Mouse (Mus musculus): Measurements from ENCODE around the gene Gli1. TPM values are rescaled to one million over a fixed set of nuclear protein-coding genes. Genes with fewer than 3 reads are reported as not detected.
A peak's percentile ranks its signal among the peaks of the same experiment; 100 is the strongest.

Gli1 gene
- polyA plus RNA-seq, 1 experiment from 2014 or later = 8.2 TPM

DNA sequence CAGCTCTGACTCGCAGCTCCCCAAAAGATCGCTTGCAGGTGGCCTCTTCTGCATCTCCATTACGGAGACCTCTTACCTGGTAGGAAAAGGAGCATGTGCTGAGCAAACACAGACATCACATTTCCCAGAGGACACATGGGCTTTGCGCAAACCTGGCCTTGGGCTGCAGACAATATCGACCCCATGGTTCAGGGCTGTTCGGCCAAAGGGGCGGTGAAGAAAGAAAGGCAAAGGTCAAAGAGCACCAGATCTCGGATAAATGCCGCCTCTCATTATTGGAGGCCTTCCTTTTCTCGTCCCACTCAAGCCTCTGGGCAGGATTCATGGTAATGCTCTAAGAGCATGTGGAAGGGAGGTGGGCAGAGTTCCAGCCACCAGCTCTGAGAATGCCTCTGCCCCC lies 13.6 kb upstream of the Gli1 start:
- Histone ChIP-seq H3K4me1 (peaks cover 10% of the 10 kb centered on the region), H3K27me3 (peaks cover 4% of the 10 kb centered on the region; the same call in 1 of the 2 replicates), H3K9ac (no peak overlapping the region), H3K9me3 (replicated peaks) (no peaks in the 10 kb centered on the region), H3K36me3 (no peaks in the 10 kb centered on the region), H3K4me3 (replicated peaks) (no peak overlapping the region), H3K4me2 (no peak overlapping the region), H3K27ac (no peak overlapping the region)
- 79% methylated on average over 10 of the region's 10 CpGs for WGBS
- ATAC-seq (replicated peaks; ENCODE audit: low FRiP score) = no peak

GRCm38 (mm10) chr10:127353909-127354895 lies 12.4 kb upstream of the Gli1 start, which contains the start of gene Inhbe:
TSS of gene Inhbe (minus strand) at chr10:127354411.
- peaks cover 10% of the 10 kb centered on the region for H3K4me1 ChIP-seq
- no peak for ATAC-seq (replicated peaks; ENCODE audit: low FRiP score)
- 84% methylated on average over 18 of the region's 18 CpGs for WGBS

GRCm38 (mm10) chr10:127352766-127353165 lies 11.0 kb upstream of the Gli1 start:
- Histone ChIP-seq H3K36me3 (no peaks in the 10 kb centered on the region), H3K27me3 (peaks cover 4% of the 10 kb centered on the region; the same call in 1 of the 2 replicates), H3K4me3 (replicated peaks) (no peak overlapping the region), H3K27ac (no peak overlapping the region), H3K9ac (no peak overlapping the region), H3K4me2 (no peak overlapping the region), H3K4me1 (peaks cover 10% of the 10 kb centered on the region), H3K9me3 (replicated peaks) (no peaks in the 10 kb centered on the region)
- ATAC-seq (replicated peaks; ENCODE audit: low FRiP score) = no peak
- WGBS = 90% methylated on average over 11 of the region's 11 CpGs

More at GRCm38 (mm10) chr10:127353909-127354895, 12.4 kb upstream of the Gli1 start, which contains the start of gene Inhbe:
- H3K4me2 ChIP-seq = no peak within 1 kb of the TSS
- H3K9ac ChIP-seq = no peak within 1 kb of the TSS
- H3K27ac ChIP-seq = no peak within 1 kb of the TSS
- no peaks in the 10 kb centered on the region for H3K36me3 ChIP-seq
- H3K9me3 ChIP-seq (replicated peaks) = no peaks in the 10 kb centered on the region
- H3K4me3 ChIP-seq (replicated peaks) = no peak within 1 kb of the TSS
- peaks cover 4% of the 10 kb centered on the region; the same call in 1 of the 2 replicates for H3K27me3 ChIP-seq

DNA sequence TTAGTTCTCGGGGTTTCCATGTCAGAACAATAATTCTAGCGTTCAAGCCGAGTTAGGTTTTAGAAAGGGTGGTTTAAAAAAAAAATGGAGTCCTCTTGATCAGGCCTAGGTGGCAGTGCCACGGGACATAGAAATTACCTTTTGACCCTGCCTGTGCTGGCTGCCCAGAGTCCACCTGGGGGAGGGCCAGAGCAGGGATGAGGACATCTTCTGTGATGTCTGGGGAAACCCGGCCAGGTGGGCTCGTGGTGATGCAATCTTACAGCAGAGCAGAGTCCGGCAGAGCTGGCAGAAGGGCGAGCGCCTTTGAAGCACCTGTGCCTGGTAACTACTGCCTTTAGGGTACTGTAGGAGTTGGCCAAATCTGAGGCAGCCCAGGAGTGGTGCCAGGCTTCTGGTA lies 10.4 kb upstream of the Gli1 start:
- ATAC-seq (replicated peaks; ENCODE audit: low FRiP score) = no peak
- no peaks in the 10 kb centered on the region for H3K36me3 ChIP-seq

GRCm38 (mm10) chr10:127351719-127352118 lies 9.9 kb upstream of the Gli1 start:
- no peak overlapping the region for H3K9ac ChIP-seq
- H3K4me2 ChIP-seq = no peak overlapping the region; the same call in 1 of the 2 replicates
- ATAC-seq (replicated peaks; ENCODE audit: low FRiP score) = peak; percentile 26; the same call in 1 of the 2 replicates
- H3K36me3 ChIP-seq = no peaks in the 10 kb centered on the region
- H3K9me3 ChIP-seq (replicated peaks) = no peaks in the 10 kb centered on the region
- no peak overlapping the region for H3K4me3 ChIP-seq (replicated peaks)
- H3K27me3 ChIP-seq = peaks cover 4% of the 10 kb centered on the region; the same call in 1 of the 2 replicates
- H3K27ac ChIP-seq = no peak overlapping the region
- 62% methylated on average over 8 of the region's 8 CpGs for whole genome bisulfite sequencing
- peaks cover 10% of the 10 kb centered on the region for H3K4me1 ChIP-seq

More for the DNA sequence above, 10.4 kb upstream of the Gli1 start:
- H3K27ac ChIP-seq = no peak overlapping the region
- H3K4me1 ChIP-seq = peaks cover 10% of the 10 kb centered on the region
- H3K9me3 ChIP-seq (replicated peaks) = no peaks in the 10 kb centered on the region
- H3K4me2 ChIP-seq = no peak overlapping the region; the same call in 1 of the 2 replicates
- no peak overlapping the region for H3K4me3 ChIP-seq (replicated peaks)
- no peak overlapping the region for H3K9ac ChIP-seq
- peaks cover 4% of the 10 kb centered on the region; the same call in 1 of the 2 replicates for H3K27me3 ChIP-seq
- 81% methylated on average over 9 of the region's 9 CpGs for WGBS

GRCm38 (mm10) chr10:127351285-127351595 lies 9.5 kb upstream of the Gli1 start:
- peak overlapping the region; percentile 55; the same call in 1 of the 2 replicates for H3K4me2 ChIP-seq
- H3K4me1 ChIP-seq = peaks cover 10% of the 10 kb centered on the region
- H3K27me3 ChIP-seq = peaks cover 4% of the 10 kb centered on the region; the same call in 1 of the 2 replicates
- no peak overlapping the region for H3K27ac ChIP-seq
- H3K4me3 ChIP-seq (replicated peaks) = no peak overlapping the region
- no peak overlapping the region for H3K9ac ChIP-seq
- ATAC-seq (replicated peaks; ENCODE audit: low FRiP score) = no peak
- H3K36me3 ChIP-seq = no peaks in the 10 kb centered on the region
- WGBS = 76% methylated on average over 8 of the region's 8 CpGs
- H3K9me3 ChIP-seq (replicated peaks) = no peaks in the 10 kb centered on the region

- H3K36me3 ChIP-seq = no peaks in the 10 kb centered on the region
- peak overlapping the region; percentile 31 for H3K4me3 ChIP-seq (replicated peaks)
- peaks cover 10% of the 10 kb centered on the region for H3K4me1 ChIP-seq
- H3K9me3 ChIP-seq (replicated peaks) = no peaks in the 10 kb centered on the region
- ATAC-seq (replicated peaks; ENCODE audit: low FRiP score) = peak; percentile 71
- no peak overlapping the region for H3K27ac ChIP-seq
- 11% methylated on average over 24 of the region's 24 CpGs for WGBS
- H3K9ac ChIP-seq = peak overlapping the region; percentile 24; the same call in 1 of the 2 replicates
- peak overlapping the region; percentile 55 for H3K4me2 ChIP-seq
- peaks cover 4% of the 10 kb centered on the region; the same call in 1 of the 2 replicates for H3K27me3 ChIP-seq
Observed at GRCm38 (mm10) chr10:127350594-127351284, 9.0 kb upstream of the Gli1 start.

GRCm38 (mm10) chr10:127349810-127350209 lies 8.0 kb upstream of the Gli1 start:
- no peaks in the 10 kb centered on the region for H3K9me3 ChIP-seq (replicated peaks)
- no peak for ATAC-seq (replicated peaks; ENCODE audit: low FRiP score)

DNA sequence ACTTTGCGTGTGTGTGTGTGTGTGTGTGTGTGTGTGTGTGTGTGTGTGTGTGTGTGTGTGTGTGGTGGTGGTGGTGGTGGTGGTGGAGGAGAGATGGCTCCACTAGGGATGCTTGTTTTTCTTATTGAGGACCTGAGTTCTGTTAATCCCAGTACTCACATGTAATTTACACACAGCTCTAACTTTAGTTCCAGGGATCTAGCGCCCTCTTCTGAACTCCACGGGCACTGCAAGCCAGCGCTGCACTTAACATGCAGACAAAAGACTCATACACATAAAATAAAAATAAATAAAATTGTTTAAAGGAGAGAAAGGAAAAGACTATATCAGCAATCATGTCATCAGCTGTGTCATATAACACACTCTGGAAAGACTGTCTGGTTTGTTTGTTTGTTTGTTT lies 7.2 kb upstream of the Gli1 start:
- Histone ChIP-seq H3K4me2 (no peak overlapping the region), H3K27ac (no peak overlapping the region), H3K9me3 (replicated peaks) (no peaks in the 10 kb centered on the region), H3K36me3 (no peaks in the 10 kb centered on the region), H3K9ac (no peak overlapping the region), H3K4me1 (peaks cover 10% of the 10 kb centered on the region), H3K4me3 (replicated peaks) (no peak overlapping the region), H3K27me3 (peaks cover 4% of the 10 kb centered on the region; the same call in 1 of the 2 replicates)
- ATAC-seq (replicated peaks; ENCODE audit: low FRiP score) = no peak
- 66% methylated on average over 4 of the region's 4 CpGs for WGBS

More at GRCm38 (mm10) chr10:127349810-127350209, 8.0 kb upstream of the Gli1 start:
- Histone ChIP-seq H3K4me1 (peaks cover 10% of the 10 kb centered on the region), H3K36me3 (no peaks in the 10 kb centered on the region), H3K27me3 (peaks cover 4% of the 10 kb centered on the region; the same call in 1 of the 2 replicates), H3K4me2 (no peak overlapping the region), H3K9ac (no peak overlapping the region), H3K27ac (no peak overlapping the region), H3K4me3 (replicated peaks) (no peak overlapping the region)
- WGBS = 77% methylated on average over 8 of the region's 8 CpGs

DNA sequence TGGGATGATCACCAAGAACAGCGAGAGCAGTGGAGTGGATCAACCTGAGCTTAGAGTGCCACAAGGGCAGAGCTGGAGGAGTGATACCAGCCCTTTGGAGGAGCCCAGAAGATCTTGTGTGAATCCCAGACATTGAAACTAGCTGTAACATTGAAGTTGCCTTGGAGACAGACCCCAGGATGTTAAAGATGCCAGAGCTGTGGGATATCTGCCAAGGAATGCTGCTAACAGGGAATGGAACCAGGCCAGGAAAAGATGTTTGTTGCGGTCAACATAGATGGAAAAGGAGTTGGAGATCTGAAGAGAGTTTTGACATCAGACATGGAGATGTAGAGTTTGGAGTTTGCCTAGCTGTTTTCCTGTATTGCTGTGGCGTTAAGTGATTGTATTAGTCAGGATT lies 4.4 kb upstream of the Gli1 start:
- Histone ChIP-seq H3K27me3 (peaks cover 3% of the 10 kb centered on the region; the same call in 1 of the 2 replicates), H3K4me1 (peaks cover 24% of the 10 kb centered on the region), H3K4me3 (replicated peaks) (no peak overlapping the region), H3K9me3 (replicated peaks) (no peaks in the 10 kb centered on the region), H3K27ac (no peak overlapping the region), H3K9ac (no peak overlapping the region), H3K36me3 (no peaks in the 10 kb centered on the region), H3K4me2 (no peak overlapping the region)
- 88% methylated on average over 3 of the region's 3 CpGs for WGBS
- no peak for ATAC-seq (replicated peaks; ENCODE audit: low FRiP score)

DNA sequence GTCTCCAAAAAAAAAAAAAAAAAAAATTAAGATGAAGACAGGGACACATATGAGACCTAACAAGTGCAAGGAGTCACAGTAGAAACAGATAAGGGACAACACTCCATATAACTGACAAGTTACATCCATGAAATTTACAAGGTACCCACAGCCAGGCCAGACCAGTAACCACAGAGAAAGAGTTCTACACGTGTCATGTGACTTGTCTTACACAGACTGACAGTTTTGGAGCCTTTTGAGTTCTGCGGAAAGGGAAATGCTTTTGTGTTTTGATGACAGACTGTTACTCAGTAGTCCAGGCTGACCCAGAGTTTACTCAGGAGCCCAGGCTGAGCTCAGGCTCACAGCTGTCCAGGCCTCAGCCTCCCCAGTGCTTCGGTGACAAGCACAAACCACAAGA lies 1.3 kb upstream of the Gli1 start:
- Histone ChIP-seq H3K27ac (no peak overlapping the region), H3K9ac (no peak overlapping the region), H3K36me3 (no peaks in the 10 kb centered on the region), H3K27me3 (peaks cover 14% of the 10 kb centered on the region), H3K4me3 (replicated peaks) (no peak overlapping the region), H3K4me2 (no peak overlapping the region), H3K9me3 (replicated peaks) (no peaks in the 10 kb centered on the region), H3K4me1 (peaks cover 38% of the 10 kb centered on the region)
- ATAC-seq (replicated peaks; ENCODE audit: low FRiP score) = no peak
- WGBS = 72% methylated on average over 3 of the region's 3 CpGs

GRCm38 (mm10) chr10:127341360-127341690 lies 449 bp downstream of the Gli1 start:
- Histone ChIP-seq H3K4me1 (peaks cover 38% of the 10 kb centered on the region), H3K4me3 (replicated peaks) (peak overlapping the region; percentile 61), H3K27ac (peak overlapping the region; percentile 93), H3K27me3 (peaks cover 17% of the 10 kb centered on the region), H3K9me3 (replicated peaks) (no peaks in the 10 kb centered on the region), H3K4me2 (peak overlapping the region; percentile 97), H3K36me3 (peaks cover 16% of the 10 kb centered on the region), H3K9ac (peak overlapping the region; percentile 53)
- 0% methylated on average over 10 of the region's 11 CpGs for WGBS
- ATAC-seq (replicated peaks; ENCODE audit: low FRiP score) = no peak
